Mouse (Mus musculus) lung, embryonic 15.5 days (tissue): ENCODE measurements at regions not wholly inside any gene's neighbourhood (a gene's known extent, or its start where the extent isn't known, plus 50 kb on each side); places are given as distances from the start of the nearest gene placed in this dataset.

Experiments
- ATAC-seq: fragments of 200-750 bp; cut with Nextera tagmentation; 2 replicates; pipeline ENCODE4 v1.8.0; 2017; ENCODE audit warnings: moderate number of reproducible peaks, borderline replicate concordance; ENCODE audit not compliant: low FRiP score, low TSS enrichment; ENCODE audit errors: extremely low read depth
- H3K27ac ChIP-seq: fragments of 300-500 bp; sonication (generic); 2 replicates; pipeline ENCODE4 v1.5.1; 2015; ENCODE audit warnings: moderate library complexity, mild to moderate bottlenecking, inconsistent platforms
- H3K27me3 ChIP-seq: fragments of 300-500 bp; sonication (generic); 2 replicates; pipeline ENCODE4 v1.6.1; 2015; ENCODE audit warnings: inconsistent platforms
- H3K36me3 ChIP-seq: fragments of 300-500 bp; sonication (generic); 2 replicates; pipeline ENCODE4 v1.6.1; 2015; ENCODE audit warnings: inconsistent platforms
- H3K4me1 ChIP-seq: fragments of 300-500 bp; sonication (generic); 2 replicates; pipeline ENCODE4 v1.6.1; 2015; ENCODE audit warnings: inconsistent platforms
- H3K4me2 ChIP-seq: fragments of 300-500 bp; sonication (generic); 2 replicates; pipeline ENCODE4 v1.6.1; 2015; ENCODE audit warnings: inconsistent platforms, mild to moderate bottlenecking, moderate library complexity
- H3K4me3 ChIP-seq: fragments of 300-500 bp; sonication (generic); 2 replicates; pipeline ENCODE4 v1.5.1; 2015; ENCODE audit warnings: mild to moderate bottlenecking, inconsistent platforms
- H3K9ac ChIP-seq: fragments of 300-500 bp; sonication (generic); 2 replicates; pipeline ENCODE4 v1.6.1; 2015; ENCODE audit warnings: inconsistent platforms
- H3K9me3 ChIP-seq: fragments of 300-500 bp; sonication (generic); 2 replicates; pipeline ENCODE4 v1.6.1; 2016; ENCODE audit warnings: inconsistent platforms
- WGBS: fragments of 180-500 bp; shearing (Covaris S2); methylation state at CpG from one replicate; pipeline ENCODE4 v1.1.7; 2015; 5-methylcytosine and 5-hydroxymethylcytosine counted together

DNA sequence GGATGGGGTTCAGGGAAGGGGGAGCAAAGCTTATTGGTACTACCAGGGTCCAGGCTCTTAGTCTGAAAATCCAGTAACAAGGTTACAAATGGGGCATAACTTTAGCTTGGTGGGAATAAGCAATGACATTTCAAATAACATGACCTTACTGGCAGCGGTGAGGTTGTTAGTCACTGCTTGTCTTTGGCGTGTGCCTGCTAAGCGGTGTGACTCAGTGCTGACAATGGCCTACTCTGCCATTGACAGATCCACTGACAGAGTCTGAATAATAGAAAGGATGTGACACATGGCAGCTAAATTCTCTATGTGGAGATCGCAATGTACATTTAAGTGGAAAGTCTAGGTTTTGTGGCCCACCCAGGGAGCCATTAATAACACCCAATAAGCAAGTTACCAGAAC lies 61.5 kb upstream of the Rxfp2 start:
- WGBS: 85% methylated on average over 4 of the region's 4 CpGs
- H3K36me3 ChIP-seq: no peaks in the 10 kb centered on the region
- H3K27ac ChIP-seq: no peak overlapping the region
- no peak overlapping the region for H3K4me2 ChIP-seq
- no peak overlapping the region for H3K4me3 ChIP-seq
- H3K4me1 ChIP-seq: no peaks in the 10 kb centered on the region
- no peak for ATAC-seq
- H3K9ac ChIP-seq: no peak overlapping the region
- H3K9me3 ChIP-seq: no peaks in the 10 kb centered on the region
- H3K27me3 ChIP-seq: no peaks in the 10 kb centered on the region

DNA sequence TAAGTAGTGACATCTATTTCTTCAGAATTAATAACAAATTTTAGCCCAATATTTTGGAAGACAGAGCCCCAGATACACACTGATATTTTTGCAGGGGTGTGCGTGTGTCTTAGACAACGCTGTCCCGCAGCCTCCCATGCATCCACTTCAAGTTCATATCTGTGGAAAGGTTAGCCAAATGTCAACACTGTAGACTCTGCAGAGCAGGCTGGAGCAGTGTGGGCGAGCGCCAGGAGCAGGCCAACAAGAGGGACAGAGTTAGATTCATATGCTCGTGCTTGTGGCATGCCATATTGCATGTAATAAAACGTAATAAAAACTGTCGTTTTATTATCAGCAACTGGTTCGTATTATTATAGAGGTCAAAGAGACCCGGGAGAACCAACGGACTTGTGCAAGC lies 57.3 kb upstream of the Rxfp2 start:
- H3K27me3 ChIP-seq: no peaks in the 10 kb centered on the region
- H3K9me3 ChIP-seq: no peaks in the 10 kb centered on the region
- H3K4me1 ChIP-seq: no peaks in the 10 kb centered on the region
- no peak overlapping the region for H3K9ac ChIP-seq
- ATAC-seq: no peak
- WGBS: 44% methylated on average over 11 of the region's 11 CpGs
- no peak overlapping the region for H3K27ac ChIP-seq
- no peak overlapping the region for H3K4me2 ChIP-seq
- H3K4me3 ChIP-seq: no peak overlapping the region
- no peaks in the 10 kb centered on the region for H3K36me3 ChIP-seq

DNA sequence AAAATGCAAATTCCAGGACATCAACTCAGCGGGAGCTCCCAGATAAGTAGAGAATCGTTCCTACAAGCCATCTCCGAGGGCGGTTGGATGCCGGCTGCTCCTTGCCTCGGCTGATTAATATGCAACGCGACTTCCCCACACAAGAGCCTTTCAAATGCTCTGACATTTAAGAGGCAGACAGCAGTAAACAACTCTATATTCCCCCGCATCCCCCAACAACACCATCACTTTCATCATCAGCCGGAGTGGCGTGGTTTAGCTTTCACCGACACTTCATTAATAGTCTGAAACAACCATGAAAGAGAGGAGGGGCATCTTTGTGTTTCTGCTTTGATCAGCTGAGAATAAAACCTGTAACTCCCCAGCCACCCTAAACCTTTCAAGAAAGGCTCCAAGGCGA lies 53.7 kb upstream of the Rxfp2 start:
- H3K36me3 ChIP-seq: no peaks in the 10 kb centered on the region
- no peak overlapping the region for H3K4me3 ChIP-seq
- no peak for ATAC-seq
- 21% methylated on average over 13 of the region's 13 CpGs for WGBS
- H3K9ac ChIP-seq: no peak overlapping the region
- no peak overlapping the region; the same call in 1 of the 2 replicates for H3K4me2 ChIP-seq
- no peaks in the 10 kb centered on the region for H3K27me3 ChIP-seq
- H3K4me1 ChIP-seq: no peaks in the 10 kb centered on the region
- H3K27ac ChIP-seq: no peak overlapping the region
- H3K9me3 ChIP-seq: no peaks in the 10 kb centered on the region
